ENCODE assay signal across 8 mouse cellular contexts in the genomic region with DNA sequence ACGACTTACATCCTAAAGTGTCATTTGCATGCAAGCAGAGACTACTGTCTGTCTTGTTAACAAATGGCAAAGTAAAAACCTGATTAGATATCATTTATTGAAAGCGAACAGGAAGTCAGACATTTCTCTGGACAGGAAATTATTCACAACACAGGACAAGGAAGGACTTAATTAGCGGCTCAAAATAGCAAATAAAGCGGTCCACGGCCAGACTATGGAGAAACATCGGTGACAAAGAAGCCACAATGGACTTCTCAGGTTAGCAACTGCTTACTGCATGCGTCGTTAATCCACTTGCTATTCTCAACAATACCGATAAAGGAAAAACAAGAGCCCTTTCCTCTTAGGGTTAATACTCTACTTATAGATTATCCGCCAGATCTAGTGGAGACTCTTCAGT. TPM values are rescaled to one million over a fixed set of nuclear protein-coding genes. Genes with fewer than 3 reads are reported as not detected.
DNase-seq lines count a peak whose midpoint lies in the region; ATAC-seq and TF ChIP-seq lines count a peak whose summit lies in the region.

No protein-coding gene starts in this region.

- peaks cover 23% of the 10 kb centered on the region for H3K4me1 ChIP-seq in lung, embryonic 15.5 days
- H3K4me1 ChIP-seq in embryonic facial prominence, embryonic 10.5 days: peaks cover 20% of the 10 kb centered on the region
- peaks cover 6% of the 10 kb centered on the region; the same call in 1 of the 2 replicates for H3K4me1 ChIP-seq in intestine, postnatal 0 days (replicated peaks; ENCODE audit: control insufficient read depth, insufficient read depth, low read length)
- peaks cover 21% of the 10 kb centered on the region for H3K4me1 ChIP-seq in neural tube, embryonic 15.5 days

- peaks cover 35% of the 10 kb centered on the region for H3K36me3 ChIP-seq in lung, embryonic 15.5 days
- H3K36me3 ChIP-seq in embryonic facial prominence, embryonic 10.5 days (replicated peaks): peaks cover 42% of the 10 kb centered on the region
- peaks cover 39% of the 10 kb centered on the region for H3K36me3 ChIP-seq in intestine, postnatal 0 days (ENCODE audit: control insufficient read depth, insufficient read depth)
- peaks cover 37% of the 10 kb centered on the region for H3K36me3 ChIP-seq in neural tube, embryonic 15.5 days

- peak overlapping the region; percentile 81 for H3K4me3 ChIP-seq in lung, embryonic 15.5 days
- H3K4me3 ChIP-seq in embryonic facial prominence, embryonic 10.5 days: peak overlapping the region; percentile 88
- H3K4me3 ChIP-seq in intestine, postnatal 0 days (ENCODE audit: low read depth, low read length): peak overlapping the region; percentile 78
- H3K4me3 ChIP-seq in neural tube, embryonic 15.5 days (replicated peaks): peak overlapping the region; percentile 65

- 0 out of 2 replicates have a peak overlapping the region, but pooled peaks have one; percentile 91 for H3K27ac ChIP-seq in lung, embryonic 15.5 days
- H3K27ac ChIP-seq in embryonic facial prominence, embryonic 10.5 days (replicated peaks): peak overlapping the region; percentile 92
- peak overlapping the region; percentile 95 for H3K27ac ChIP-seq in intestine, postnatal 0 days (ENCODE audit: low read depth, low read length)
- peak overlapping the region; percentile 87 for H3K27ac ChIP-seq in neural tube, embryonic 15.5 days (replicated peaks)

- no peak for ATAC-seq in lung, embryonic 15.5 days (ENCODE audit: borderline replicate concordance, extremely low read depth, low FRiP score, low TSS enrichment)
- ATAC-seq in intestine, postnatal 0 days: no peak
- ATAC-seq in neural tube, embryonic 15.5 days (ENCODE audit: low FRiP score): no peak

- H3K9me3 ChIP-seq in lung, embryonic 15.5 days: no peaks in the 10 kb centered on the region
- H3K9me3 ChIP-seq in embryonic facial prominence, embryonic 10.5 days: no peaks in the 10 kb centered on the region
- no peaks in the 10 kb centered on the region for H3K9me3 ChIP-seq in intestine, postnatal 0 days (ENCODE audit: control insufficient read depth)
- no peaks in the 10 kb centered on the region for H3K9me3 ChIP-seq in neural tube, embryonic 15.5 days (replicated peaks)

- TF ChIP-seq CTCF in intestine, postnatal 0 days (IDR thresholded peaks at IDR 0.05; ENCODE audit: low read depth): no peak

- no peak for DNase-seq in lung, postnatal 4 days
- no peak for DNase-seq in embryonic facial prominence, embryonic 10.5 days (ENCODE audit: low spot score)
- no peak for DNase-seq in thymus, adult 18-20 months
- DNase-seq in retina, embryonic 14.5 days (ENCODE audit: low spot score): no peak
- DNase-seq in urinary bladder, adult 2 months (ENCODE audit: low spot score): no peak

- H3K27me3 ChIP-seq in lung, embryonic 15.5 days: no peaks in the 10 kb centered on the region
- H3K27me3 ChIP-seq in embryonic facial prominence, embryonic 10.5 days (replicated peaks; ENCODE audit: low read depth, poor library complexity, severe bottlenecking): no peaks in the 10 kb centered on the region
- no peaks in the 10 kb centered on the region for H3K27me3 ChIP-seq in intestine, postnatal 0 days (replicated peaks; ENCODE audit: control insufficient read depth, insufficient read depth, low read length)
- no peaks in the 10 kb centered on the region for H3K27me3 ChIP-seq in neural tube, embryonic 15.5 days (replicated peaks)

- WGBS in lung, embryonic 15.5 days: 2% methylated on average over 10 of the region's 10 CpGs
- WGBS in embryonic facial prominence, embryonic 10.5 days: 6% methylated on average over 10 of the region's 10 CpGs
- 3% methylated on average over 10 of the region's 10 CpGs for WGBS in intestine, postnatal 0 days
- WGBS in neural tube, embryonic 15.5 days: 6% methylated on average over 10 of the region's 10 CpGs

- peak overlapping the region; percentile 95 for H3K9ac ChIP-seq in lung, embryonic 15.5 days
- peak overlapping the region; percentile 95 for H3K9ac ChIP-seq in intestine, postnatal 0 days (ENCODE audit: low read depth, low read length)
- peak overlapping the region; percentile 79 for H3K9ac ChIP-seq in neural tube, embryonic 15.5 days (replicated peaks)

- H3K4me2 ChIP-seq in lung, embryonic 15.5 days: peak overlapping the region; percentile 80
- peak overlapping the region; percentile 76 for H3K4me2 ChIP-seq in intestine, postnatal 0 days (replicated peaks; ENCODE audit: low read depth)
- peak overlapping the region; percentile 76 for H3K4me2 ChIP-seq in neural tube, embryonic 15.5 days

RNA-seq across cellular contexts. Expression of a gene that starts 0.9 kb away (rescaled TPM):
- 24.8 and 25.3 TPM in 2 replicates for polyA plus RNA-seq in lung, embryonic 15.5 days (2015; fragmentation: Nextera tagmentation; extraction: Ambion mirVana)
- polyA plus RNA-seq in embryonic facial prominence, embryonic 10.5 days (2016; fragmentation: Nextera tagmentation; extraction: Ambion mirVana): 40.2 and 41.7 TPM in 2 replicates
- polyA plus RNA-seq in intestine, postnatal 0 days (2015; fragmentation: Nextera tagmentation; extraction: Ambion mirVana): 7.8 and 8.9 TPM in 2 replicates
- 13.8 and 17.2 TPM in 2 replicates for polyA plus RNA-seq in neural tube, embryonic 15.5 days (2015; fragmentation: Nextera tagmentation; extraction: Ambion mirVana)
- polyA plus RNA-seq in urinary bladder, adult 2 months (2012; rRNA removed): 9.9 and 14.1 TPM in 2 replicates

RNA-seq across cellular contexts. Expression of a gene that starts 0.9 kb away (rescaled TPM):
- 25.6 and 26.1 TPM in 2 replicates for polyA plus RNA-seq in lung, embryonic 15.5 days (2015; fragmentation: Nextera tagmentation; extraction: Ambion mirVana)
- polyA plus RNA-seq in embryonic facial prominence, embryonic 10.5 days (2016; fragmentation: Nextera tagmentation; extraction: Ambion mirVana): 28.3 and 29.2 TPM in 2 replicates
- polyA plus RNA-seq in intestine, postnatal 0 days (2015; fragmentation: Nextera tagmentation; extraction: Ambion mirVana): 13.9 and 17.0 TPM in 2 replicates
- polyA plus RNA-seq in neural tube, embryonic 15.5 days (2015; fragmentation: Nextera tagmentation; extraction: Ambion mirVana): 28.7 and 29.6 TPM in 2 replicates
- 3.1 and 6.7 TPM in 2 replicates for polyA plus RNA-seq in urinary bladder, adult 2 months (2012; rRNA removed)

RNA-seq across cellular contexts. Expression of a gene that starts 14.2 kb away (rescaled TPM):
- polyA plus RNA-seq in lung, embryonic 15.5 days (2015; fragmentation: Nextera tagmentation; extraction: Ambion mirVana): 29.7 and 29.9 TPM in 2 replicates
- polyA plus RNA-seq in embryonic facial prominence, embryonic 10.5 days (2016; fragmentation: Nextera tagmentation; extraction: Ambion mirVana): 0.94 and 1.1 TPM in 2 replicates
- 0.47 and 0.50 TPM in 2 replicates for polyA plus RNA-seq in intestine, postnatal 0 days (2015; fragmentation: Nextera tagmentation; extraction: Ambion mirVana)
- polyA plus RNA-seq in neural tube, embryonic 15.5 days (2015; fragmentation: Nextera tagmentation; extraction: Ambion mirVana): 0.51 and 1.7 TPM in 2 replicates
- polyA plus RNA-seq in urinary bladder, adult 2 months (2012; rRNA removed): 20.1 and 32.2 TPM in 2 replicates

RNA-seq across cellular contexts. Expression of a gene that starts 43.7 kb away (rescaled TPM):
- 46.7 TPM in 2 replicates for polyA plus RNA-seq in lung, embryonic 15.5 days (2015; fragmentation: Nextera tagmentation; extraction: Ambion mirVana)
- polyA plus RNA-seq in embryonic facial prominence, embryonic 10.5 days (2016; fragmentation: Nextera tagmentation; extraction: Ambion mirVana): 54.5 and 56.7 TPM in 2 replicates
- polyA plus RNA-seq in intestine, postnatal 0 days (2015; fragmentation: Nextera tagmentation; extraction: Ambion mirVana): 12.5 and 13.5 TPM in 2 replicates
- polyA plus RNA-seq in neural tube, embryonic 15.5 days (2015; fragmentation: Nextera tagmentation; extraction: Ambion mirVana): 33.0 and 35.5 TPM in 2 replicates
- polyA plus RNA-seq in urinary bladder, adult 2 months (2012; rRNA removed): 20.6 and 26.5 TPM in 2 replicates

RNA-seq across cellular contexts. Expression of a gene that starts 49.6 kb away (rescaled TPM):
- 0.02 and 0.08 TPM in 2 replicates for polyA plus RNA-seq in lung, embryonic 15.5 days (2015; fragmentation: Nextera tagmentation; extraction: Ambion mirVana)
- 0.10 and 0.12 TPM in 2 replicates for polyA plus RNA-seq in embryonic facial prominence, embryonic 10.5 days (2016; fragmentation: Nextera tagmentation; extraction: Ambion mirVana)
- not detected in 2 replicates for polyA plus RNA-seq in intestine, postnatal 0 days (2015; fragmentation: Nextera tagmentation; extraction: Ambion mirVana)
- 0.04 and 0.22 TPM in 2 replicates for polyA plus RNA-seq in neural tube, embryonic 15.5 days (2015; fragmentation: Nextera tagmentation; extraction: Ambion mirVana)
- polyA plus RNA-seq in urinary bladder, adult 2 months (2012; rRNA removed): 0.04 and 0.10 TPM in 2 replicates
